Mouse (Mus musculus): ENCODE measurements around the gene Trappc10.

DNA sequence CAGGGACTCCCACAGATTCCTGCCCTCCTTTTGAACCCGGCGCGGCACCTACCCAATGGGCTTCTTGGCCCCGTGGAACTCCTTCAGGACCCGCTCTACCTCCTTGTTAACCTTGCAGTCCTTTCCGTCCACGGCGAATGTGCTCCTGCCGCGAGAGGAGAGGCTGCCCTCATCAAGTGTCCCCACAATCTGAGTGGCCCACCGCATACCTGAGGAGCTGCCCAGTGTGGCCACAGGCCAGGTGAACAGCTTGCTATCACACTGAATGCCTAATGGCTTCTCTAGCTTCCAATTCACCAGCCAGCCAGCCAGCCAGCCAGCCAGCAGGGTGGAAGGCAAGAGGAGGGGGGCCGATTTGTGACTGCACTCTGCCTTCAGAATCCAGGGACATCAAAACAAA lies 79.7 kb downstream of the Trappc10 start:
- TF ChIP-seq MAX (IDR thresholded peaks at IDR 0.05), result no peak
- no peak for TF ChIP-seq MYOG (IDR thresholded peaks at IDR 0.05; ENCODE audit: control insufficient read depth, extremely low read depth, insufficient read length)
- TF ChIP-seq CTCF (IDR thresholded peaks at IDR 0.05; ENCODE audit: control insufficient read depth, insufficient read depth, insufficient read length), result no peak
- no peak for TF ChIP-seq USF1 (IDR thresholded peaks at IDR 0.05; ENCODE audit: low read depth)
